Mouse (Mus musculus): ENCODE measurements around the gene Dydc1.
"Not testable (repeated sequence)": the region's sequence is repeated elsewhere in the genome, so short reads cannot be mapped to it uniquely, and the experiment has no call there.

The Dydc1 gene

GRCm38 (mm10) chr14:41072229-41072943 lies at the start of gene Dydc1:
Dydc1 (plus strand) TSS chr14:41072911.
- peak; percentile 89 for DNase-seq

GRCm38 (mm10) chr14:41025087-41025486 lies 47.6 kb upstream of the Dydc1 start:
- DNase-seq, result no peak

GRCm38 (mm10) chr14:41025594-41026284 lies 47.0 kb upstream of the Dydc1 start:
- no peak for DNase-seq

- no peak for DNase-seq
These were observed 43.4 kb upstream of the Dydc1 start for GRCm38 (mm10) chr14:41029303-41029702.

- no peak for DNase-seq
These were observed 41.7 kb upstream of the Dydc1 start for GRCm38 (mm10) chr14:41030989-41031513.

DNA sequence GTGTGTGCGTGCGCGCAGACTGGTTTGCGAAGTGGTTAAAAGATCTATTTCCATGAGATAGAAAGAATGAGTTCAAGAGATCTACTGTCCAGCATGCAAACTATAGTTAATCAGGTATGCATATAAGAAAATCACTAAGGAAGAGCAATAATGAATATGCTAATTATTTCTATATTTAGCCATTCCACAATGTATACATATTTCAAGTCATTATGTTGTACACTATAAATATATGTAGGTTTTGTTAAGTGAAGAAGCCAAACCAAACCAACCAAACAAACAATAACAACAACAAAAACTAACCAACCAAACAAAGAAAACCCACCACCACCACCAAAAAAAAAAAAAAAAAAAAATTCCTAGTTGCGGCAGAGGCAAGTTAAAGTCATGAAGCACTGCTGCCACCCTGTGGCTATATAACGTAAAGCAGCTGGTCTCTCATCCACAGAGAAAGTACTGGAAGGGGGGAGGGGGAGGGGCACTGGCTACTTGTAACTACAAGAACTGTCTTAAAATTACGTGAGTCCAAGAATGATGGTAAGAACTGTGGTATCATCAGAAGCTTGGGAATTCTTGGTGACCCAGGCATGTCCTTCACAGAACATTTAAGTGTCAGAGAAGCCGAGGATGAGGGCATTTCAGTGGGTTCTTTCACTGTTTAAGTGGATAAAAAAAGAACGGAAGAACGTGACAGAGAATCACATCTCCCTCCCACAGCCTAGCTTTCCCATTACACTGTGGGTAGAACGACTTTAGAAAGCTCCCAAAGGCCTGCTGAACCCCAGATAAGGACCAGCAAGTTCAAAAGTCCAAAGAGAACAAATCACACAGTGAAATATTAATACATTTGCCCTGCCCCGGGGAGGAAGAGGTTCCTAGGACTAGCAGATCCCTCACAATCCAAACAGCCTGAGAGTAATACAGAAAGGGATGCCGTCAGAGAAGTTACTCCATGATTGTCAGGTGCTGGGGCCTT lies 39.3 kb upstream of the Dydc1 start:
- DNase-seq, result peak; percentile 89

- peak; percentile 60 for DNase-seq
These were observed 37.4 kb upstream of the Dydc1 start for GRCm38 (mm10) chr14:41035146-41035798.

GRCm38 (mm10) chr14:41047402-41047801 lies 25.3 kb upstream of the Dydc1 start:
- no peak for DNase-seq

- DNase-seq, result no peak
These were observed 22.2 kb upstream of the Dydc1 start for GRCm38 (mm10) chr14:41050471-41050870.

DNA sequence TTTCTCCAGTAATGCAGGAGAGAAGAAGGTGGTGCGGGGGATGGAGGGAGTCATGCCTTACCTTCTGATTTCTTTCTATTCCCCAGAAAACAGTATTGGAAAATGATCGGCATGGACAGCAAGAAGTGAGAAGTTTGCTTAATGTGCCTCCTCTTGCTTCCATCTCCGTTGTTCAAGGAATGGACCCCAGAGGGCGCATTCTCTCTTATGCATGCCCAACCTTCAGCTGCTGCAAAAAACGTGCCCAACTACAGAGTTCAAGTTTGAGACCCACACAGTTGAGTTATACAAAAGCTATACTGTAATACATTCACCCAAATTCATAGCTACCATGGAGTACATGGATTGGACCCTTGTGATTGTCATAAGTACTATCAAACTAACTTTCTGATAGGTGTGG lies 20.2 kb upstream of the Dydc1 start:
- no peak for DNase-seq

DNA sequence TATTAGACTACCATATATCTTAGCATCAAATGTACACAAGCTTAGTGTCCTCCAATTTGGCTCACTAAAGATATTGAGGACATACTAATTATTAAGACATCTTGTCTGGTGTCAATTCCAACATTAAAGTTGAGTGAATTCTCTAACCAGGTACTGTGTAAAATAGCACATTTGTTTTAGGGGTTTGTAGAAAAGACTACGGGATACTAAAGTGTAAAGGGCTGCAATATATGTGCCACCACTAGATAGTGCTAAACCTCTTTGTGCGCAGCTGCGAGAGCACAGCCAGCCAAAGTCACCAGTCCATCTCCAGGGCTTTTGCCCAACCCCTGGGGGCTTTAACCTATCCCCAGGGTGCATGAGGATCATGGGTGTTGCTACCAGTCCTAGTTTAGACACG lies 19.5 kb upstream of the Dydc1 start:
- DNase-seq, result not testable (repeated sequence)

GRCm38 (mm10) chr14:41065168-41065567 lies 7.5 kb upstream of the Dydc1 start:
- no peak for DNase-seq

DNA sequence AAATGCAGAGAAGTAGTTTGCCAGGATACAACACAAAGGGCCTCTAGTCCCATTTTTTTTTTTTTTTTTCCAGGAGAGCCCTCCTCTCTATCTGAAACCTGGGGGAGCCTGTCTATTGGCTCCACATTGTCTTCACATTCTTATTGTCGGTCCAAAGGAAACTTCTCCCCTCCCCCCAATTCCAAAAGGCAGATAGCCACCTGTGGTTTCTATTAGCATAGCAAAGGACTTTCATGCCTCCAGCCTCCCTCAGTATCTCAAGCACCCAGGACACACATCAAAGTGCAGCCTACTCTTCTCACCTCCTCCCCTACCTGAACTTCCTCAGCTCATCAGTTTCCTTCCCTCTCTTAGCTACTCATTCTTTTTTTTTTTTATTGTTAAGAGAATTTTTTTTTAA lies 6.3 kb upstream of the Dydc1 start:
- DNase-seq, result no peak

DNA sequence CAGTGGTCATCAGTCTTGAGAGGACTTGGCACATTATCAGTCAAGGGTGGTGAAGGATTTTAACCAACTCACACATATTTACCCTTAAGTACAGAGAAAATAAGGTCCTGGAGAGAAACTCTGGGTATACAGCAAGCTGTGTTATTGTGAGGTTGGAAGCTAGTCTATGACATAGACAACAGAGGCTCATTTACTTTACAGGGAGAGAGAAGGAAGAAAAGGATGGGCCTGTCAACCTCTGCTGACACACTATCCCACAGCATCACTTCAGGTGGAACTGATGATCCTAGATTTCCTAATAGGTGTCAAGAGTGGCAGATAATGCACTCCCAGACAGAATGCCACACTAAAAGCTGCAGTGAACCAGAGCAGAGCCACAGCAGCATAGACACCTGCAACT lies 3.6 kb upstream of the Dydc1 start, which contains the start of gene Dydc2:
TSS of gene Dydc2 (minus strand) at position 101 of the 400 bp plus-strand sequence.
- no peak for DNase-seq

GRCm38 (mm10) chr14:41070343-41070742 lies 2.4 kb upstream of the Dydc1 start:
- no peak for DNase-seq

- no peak for DNase-seq
These were observed 199 bp downstream of the Dydc1 start for GRCm38 (mm10) chr14:41072944-41073275.

- no peak for DNase-seq
These were observed 9.7 kb downstream of the Dydc1 start for GRCm38 (mm10) chr14:41082408-41082807.

DNA sequence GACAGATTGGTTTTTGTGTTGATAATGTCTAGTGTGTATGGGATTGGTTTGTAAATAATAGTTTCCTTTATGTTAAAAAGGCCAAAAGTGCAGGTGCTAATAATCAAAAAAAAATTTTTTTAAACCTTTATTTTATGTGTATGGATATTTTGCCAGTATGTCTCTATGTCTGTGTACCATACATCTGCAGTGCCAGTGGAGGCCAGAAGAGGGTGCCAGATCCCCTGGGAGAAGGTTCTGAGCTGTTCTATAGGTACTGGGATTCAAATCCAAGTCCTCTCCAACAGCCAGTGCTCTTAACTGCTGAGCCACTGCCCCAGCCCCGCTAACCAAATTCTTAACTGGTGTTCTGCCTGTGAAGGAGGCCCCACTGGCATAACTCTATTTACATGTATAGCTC lies 14.8 kb downstream of the Dydc1 start:
- peak; percentile 16 for DNase-seq

GRCm38 (mm10) chr14:41090777-41091176 lies 18.1 kb downstream of the Dydc1 start:
- no peak for DNase-seq

DNA sequence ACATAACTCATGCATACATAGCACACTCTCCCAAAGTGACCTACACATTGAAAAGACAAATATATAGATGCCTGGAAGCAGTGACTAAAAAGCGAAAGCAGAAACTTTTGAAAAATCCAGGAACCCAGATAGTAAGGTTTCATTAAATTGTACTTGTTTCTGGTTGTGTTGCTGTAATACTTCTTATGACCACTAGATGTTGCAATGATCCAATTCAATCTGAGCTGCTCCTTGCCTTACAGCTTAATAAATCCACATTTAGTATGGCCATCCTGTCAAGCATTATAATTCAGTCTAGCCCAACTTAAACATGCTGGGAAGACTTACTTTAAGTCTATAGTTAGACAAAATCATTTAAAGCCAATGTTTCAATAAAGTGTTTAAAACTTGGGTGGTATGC lies 21.4 kb downstream of the Dydc1 start:
- no peak for DNase-seq

DNA sequence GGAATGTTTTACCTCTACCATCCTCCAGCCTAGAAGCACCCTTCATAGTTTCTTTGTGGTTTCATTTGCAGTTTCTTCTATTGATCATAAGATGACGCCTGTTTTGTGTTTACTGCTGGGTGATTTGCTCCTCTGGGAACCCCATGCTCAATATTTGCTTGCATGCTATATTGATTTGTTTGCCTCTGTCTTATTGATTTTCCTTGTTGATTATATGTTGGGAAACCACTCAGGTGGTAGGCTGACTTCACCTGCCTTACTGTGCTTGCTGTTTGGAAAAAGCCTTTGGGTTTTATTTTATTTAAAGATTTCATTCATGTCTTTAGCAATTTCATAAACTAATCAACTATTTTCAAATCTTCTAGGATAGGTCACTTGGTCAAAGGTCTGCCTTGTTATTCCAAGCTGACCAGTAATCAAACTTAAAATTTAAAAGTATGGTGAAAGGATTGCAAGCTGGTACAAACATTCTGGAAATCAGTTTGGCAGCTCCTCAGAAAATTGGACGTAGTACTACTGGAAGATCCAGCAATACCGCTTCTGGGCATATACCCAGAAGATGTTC lies 23.7 kb downstream of the Dydc1 start:
- DNase-seq, result no peak

DNA sequence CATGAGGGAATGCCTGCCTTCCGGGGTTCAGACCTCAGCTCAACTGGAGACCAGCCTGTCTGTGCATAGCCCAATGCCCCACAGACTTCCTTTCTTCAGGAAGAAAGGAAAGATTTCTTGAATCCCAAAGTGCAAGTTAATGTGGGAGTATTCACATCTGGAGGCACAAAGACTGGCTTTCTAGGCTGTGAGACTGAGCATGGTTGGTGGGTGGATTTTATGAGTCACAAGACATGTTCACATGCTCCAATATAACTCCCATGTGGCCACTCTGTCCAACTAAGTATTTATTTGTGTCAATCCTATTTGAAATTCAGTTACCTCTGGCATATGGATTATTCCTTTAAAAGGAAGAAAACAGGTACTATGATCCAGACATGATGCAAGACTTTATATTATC lies 26.0 kb downstream of the Dydc1 start:
- no peak for DNase-seq

Data from right cerebral cortex, postnatal 14 days (tissue).